Comparison of ENCODE assay signal across 8 mouse cellular contexts in genomic region chr15:103239130-103239684, GRCm38 (mm10). TPM values are rescaled to one million over a fixed set of nuclear protein-coding genes. Genes with fewer than 3 reads are reported as not detected.
DNase-seq lines count a peak whose midpoint lies in the region; ATAC-seq lines count a peak whose summit lies in the region.

No protein-coding gene starts in this region.

- DNase-seq in adrenal gland, adult (ENCODE audit: inconsistent age in 2 of 2, low spot score in 1 of 2): peak; percentile 93 to 96
- peak; percentile 97 for DNase-seq in embryo, embryonic 10 days (ENCODE audit: low spot score)
- peak; percentile 77 to 83 for DNase-seq in gastrocnemius, adult 8-10 months (ENCODE audit: low spot score in 2 of 2)
- DNase-seq in induced T-regulatory cell, adult 2 months (ENCODE audit: low read depth): peak; percentile 96
- peak; percentile 73 to 98 for DNase-seq in left cerebral cortex, adult 8-10 months (ENCODE audit: low spot score in 2 of 2)
- peak; percentile 96 to 97 for DNase-seq in right cerebral cortex, adult 2 months (ENCODE audit: low spot score in 2 of 2)
- peak; percentile 83 for DNase-seq in urinary bladder, postnatal 10 days (ENCODE audit: low spot score)

- peak; percentile 64 for ATAC-seq in megakaryocyte, adult 5-6 weeks (ENCODE audit: poor library complexity, severe bottlenecking)

RNA-seq across cellular contexts. Expression of gene Cbx5, which starts 0.4 kb away (rescaled TPM):
- total RNA-seq in gastrocnemius, adult 8-10 months (2022): 10 to 100 TPM; 25.0 to 34.2 (median 28.9) TPM
- 100 to 1,000 TPM; 174 to 198 (median 181) TPM for total RNA-seq in left cerebral cortex, adult 8-10 months (2022)
- 56.0 and 60.5 TPM in 2 replicates for total RNA-seq in megakaryocyte, adult 5-6 weeks (2015)
- 113 and 133 TPM in 2 replicates for total RNA-seq in megakaryocyte, adult 5-6 weeks (2017)

RNA-seq across cellular contexts. Expression of gene Hnrnpa1, which starts 1.0 kb away (rescaled TPM):
- 100 to 1,000 TPM in 1 of 4 experiments, 10 to 100 TPM in 3; 82.7 to 111 (median 89.3) TPM for total RNA-seq in gastrocnemius, adult 8-10 months (2022)
- total RNA-seq in left cerebral cortex, adult 8-10 months (2022): 100 to 1,000 TPM; 254 to 309 (median 279) TPM
- total RNA-seq in megakaryocyte, adult 5-6 weeks (2015): 320 and 365 TPM in 2 replicates
- 765 and 767 TPM in 2 replicates for total RNA-seq in megakaryocyte, adult 5-6 weeks (2017)

RNA-seq across cellular contexts. Expression of gene Nfe2, which starts 19.0 kb away (rescaled TPM):
- not detected for total RNA-seq in gastrocnemius, adult 8-10 months (2022)
- not detected for total RNA-seq in left cerebral cortex, adult 8-10 months (2022)
- total RNA-seq in megakaryocyte, adult 5-6 weeks (2015): 205 and 258 TPM in 2 replicates
- 218 and 249 TPM in 2 replicates for total RNA-seq in megakaryocyte, adult 5-6 weeks (2017)

RNA-seq across cellular contexts. Expression of gene Copz1, which starts 33.3 kb away (rescaled TPM):
- total RNA-seq in gastrocnemius, adult 8-10 months (2022): 10 to 100 TPM; 34.7 to 39.4 (median 35.6) TPM
- 10 to 100 TPM; 90.9 to 93.2 (median 91.9) TPM for total RNA-seq in left cerebral cortex, adult 8-10 months (2022)
- 246 and 255 TPM in 2 replicates for total RNA-seq in megakaryocyte, adult 5-6 weeks (2015)
- total RNA-seq in megakaryocyte, adult 5-6 weeks (2017): 87.7 and 93.9 TPM in 2 replicates

Comparison
In these comparisons a context has a peak if more than half of its experiments do, and no peak if none do; other contexts are left out.
1. Peak in every context shown above with its lines: DNase-seq and ATAC-seq.
2. RNA of gene Nfe2, which starts 19.0 kb away (total RNA-seq): 205 to 258 TPM in megakaryocyte, adult 5-6 weeks; not detected in left cerebral cortex, adult 8-10 months and not detected in gastrocnemius, adult 8-10 months; every median in the first group is over 100 times any median in the second.